Mouse (Mus musculus) heart, adult 9 months (tissue): ENCODE data around the gene Furin.
"Not testable (repeated sequence)": the region's sequence is repeated elsewhere in the genome, so short reads cannot be mapped to it uniquely, and the experiment has no call there.

Experiments
- DNase-seq, 2 experiments: peaks; one replicate each; pipeline ENCODE4 v3.0.0; 2022; ENCODE audit warnings: low spot score in 2 of 2

The Furin gene

DNA sequence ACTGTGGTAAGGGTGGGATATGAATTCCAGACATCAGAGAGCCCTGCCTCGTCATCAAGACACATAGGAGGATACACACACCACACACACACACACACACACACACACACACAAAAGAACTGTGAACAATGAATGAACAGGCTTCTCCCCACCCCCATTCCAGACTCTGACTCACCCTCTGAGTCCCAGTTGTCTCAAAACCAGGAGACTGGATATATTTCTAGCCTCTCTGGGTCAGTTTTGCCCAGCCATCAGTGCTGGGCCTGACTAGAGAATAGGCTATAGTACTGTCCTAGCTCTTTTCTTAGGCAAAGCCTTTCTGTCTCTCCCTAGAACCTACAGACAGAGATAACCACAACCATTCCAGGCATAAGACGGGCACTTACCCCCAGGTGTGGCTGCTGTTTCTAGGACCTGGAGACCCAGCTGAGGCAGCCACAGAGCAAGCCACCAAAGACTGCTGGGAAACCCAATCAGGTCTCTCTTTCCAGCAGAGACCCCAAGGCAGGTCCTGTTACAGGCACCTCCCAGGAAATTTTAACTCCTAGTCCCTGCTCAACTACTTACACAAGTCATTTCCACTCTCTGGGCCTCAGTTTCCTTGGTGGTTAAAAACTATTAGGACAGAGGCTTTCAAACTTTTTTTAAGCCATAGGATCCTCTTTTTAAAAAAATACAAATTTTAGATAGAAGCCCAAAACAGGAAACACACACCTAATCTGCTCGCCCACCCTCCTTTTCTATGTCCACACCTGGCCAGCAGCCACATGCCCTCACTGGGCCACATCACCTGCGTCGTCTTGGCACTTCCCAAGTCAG lies 4.0 kb downstream of the Furin start:
- no peak for DNase-seq

DNA sequence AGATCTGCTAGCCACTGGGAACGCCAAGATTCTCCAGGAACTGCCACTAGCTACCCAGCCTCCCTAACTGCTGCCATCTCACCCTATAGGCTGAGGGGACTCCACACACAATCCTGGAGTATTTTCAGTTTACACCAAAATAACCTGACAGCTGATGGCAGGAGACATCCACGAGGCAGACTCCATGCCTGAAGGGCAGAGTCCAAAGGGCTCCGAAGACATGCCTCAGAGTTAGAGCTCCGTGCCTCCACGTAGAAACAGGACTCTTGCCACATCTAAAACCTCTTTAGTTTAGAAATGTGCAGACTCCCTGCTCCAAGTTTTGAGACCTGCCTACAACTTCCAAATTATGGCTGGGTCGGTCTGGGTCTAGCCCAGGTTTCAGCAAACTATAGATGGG lies 4.7 kb downstream of the Furin start:
- DNase-seq: no peak

DNA sequence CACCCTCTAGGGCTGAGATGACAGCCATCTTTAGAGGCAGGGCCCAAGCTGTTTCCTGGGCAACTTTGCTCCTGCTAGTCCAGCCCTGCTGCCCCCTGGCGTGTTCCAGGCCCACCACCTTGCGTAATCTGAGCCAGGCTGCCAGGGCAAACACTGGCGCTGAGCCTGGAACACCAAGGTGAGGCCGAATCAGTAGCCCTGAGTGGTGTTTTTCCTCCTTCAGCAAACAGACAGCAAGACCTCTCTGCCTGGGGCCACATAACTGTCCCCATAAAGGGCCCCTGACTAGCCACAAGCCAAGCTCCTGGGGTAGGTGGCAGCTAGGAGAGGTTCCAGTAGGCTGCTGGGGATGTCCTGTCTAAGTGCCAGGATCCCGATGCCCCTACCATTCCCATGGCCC lies 5.1 kb downstream of the Furin start:
- DNase-seq: peak; percentile 36 to 64

DNA sequence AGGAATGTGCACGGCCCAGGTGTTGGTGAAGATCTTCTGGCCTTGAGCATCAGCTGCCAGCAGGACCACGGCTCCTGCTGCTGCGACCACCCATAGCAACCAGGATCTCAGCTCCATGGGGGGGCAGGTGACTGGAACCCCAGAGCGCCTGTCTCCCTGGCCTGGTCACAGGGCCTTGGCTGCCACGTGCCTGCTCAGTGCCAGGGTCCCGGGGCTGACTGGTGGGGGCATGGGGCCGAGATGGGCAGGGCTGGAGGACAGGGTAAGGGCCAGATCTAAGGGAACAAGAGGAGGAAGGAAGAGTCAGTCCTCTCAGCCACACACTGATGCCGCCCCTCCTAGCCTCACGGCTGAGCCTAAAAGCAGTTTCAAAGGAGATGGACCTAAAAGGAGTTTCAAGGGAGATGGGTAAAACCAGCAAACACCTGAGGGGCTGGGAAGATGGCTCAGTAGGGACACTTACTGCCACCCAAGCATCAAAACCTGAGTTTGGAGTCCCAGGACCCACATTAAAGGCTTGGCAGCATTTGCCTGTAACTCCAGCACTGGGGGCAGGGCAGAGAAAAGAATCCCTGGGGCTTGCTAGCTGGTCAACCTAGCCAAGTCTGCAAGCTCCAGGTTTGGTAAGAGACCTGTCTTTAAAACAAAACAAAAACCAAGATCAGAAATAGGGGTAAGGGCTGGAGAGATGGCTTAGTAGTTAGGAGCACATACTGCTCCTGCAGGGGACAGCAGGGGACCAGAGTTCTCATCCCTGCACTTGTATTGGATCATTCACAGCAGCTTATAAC lies 6.4 kb downstream of the Furin start:
- no peak for DNase-seq

DNA sequence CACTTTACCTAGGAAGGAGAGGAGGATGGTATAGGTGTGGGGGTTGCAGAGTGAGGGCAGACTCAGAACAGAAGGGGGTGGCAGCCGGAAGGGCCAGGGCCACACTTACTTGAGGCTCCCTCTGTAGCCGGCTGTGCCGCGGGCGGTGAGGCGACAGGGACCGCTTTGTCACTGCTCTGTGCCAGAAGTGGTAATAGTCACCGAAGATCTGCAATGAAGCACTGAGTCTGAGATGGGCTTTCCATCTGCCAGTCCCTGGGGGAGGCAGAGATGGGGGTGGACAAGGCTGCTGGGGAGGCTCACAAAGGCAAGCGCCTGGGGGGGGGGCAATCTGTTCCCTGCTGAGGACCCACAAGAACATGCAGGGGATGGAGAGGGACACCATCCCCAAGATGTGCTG lies 7.2 kb downstream of the Furin start:
- no peak for DNase-seq

DNA sequence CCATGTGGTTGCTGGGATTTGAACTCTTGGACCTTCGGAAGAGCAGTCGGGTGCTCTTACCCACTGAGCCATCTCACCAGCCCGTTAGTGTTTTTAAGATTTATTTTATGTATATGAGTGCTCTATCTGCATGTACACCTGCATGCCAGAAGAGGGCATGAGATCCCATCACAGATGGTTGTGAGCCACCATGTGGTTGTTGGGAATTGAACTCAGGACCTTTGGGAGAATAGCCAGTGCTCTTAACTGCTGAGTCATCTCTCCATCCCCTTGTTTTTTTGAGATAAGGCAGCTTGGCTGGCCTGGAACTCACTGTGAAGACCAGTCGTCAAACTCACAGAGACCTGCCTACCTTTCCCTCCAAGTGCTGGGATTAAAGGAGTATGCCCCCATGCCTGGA lies 8.8 kb downstream of the Furin start:
- DNase-seq: not testable (repeated sequence)

DNA sequence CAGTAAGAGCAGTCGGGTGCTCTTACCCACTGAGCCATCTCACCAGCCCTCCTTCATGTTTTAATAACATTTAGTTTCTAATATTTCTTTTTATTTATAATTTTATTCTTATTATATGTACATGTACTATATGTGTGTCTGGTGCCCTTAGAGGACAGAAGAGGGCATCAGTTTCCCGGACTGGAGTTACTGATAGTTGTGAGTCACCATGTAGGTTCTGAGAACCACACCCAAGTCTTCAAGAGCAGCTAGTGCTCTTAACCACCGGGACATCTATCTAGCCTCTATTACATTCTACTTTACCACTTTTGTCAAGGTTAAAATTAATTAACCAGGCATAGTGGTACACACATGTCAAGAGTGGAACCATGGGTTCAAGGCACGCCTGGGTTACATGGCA lies 10.6 kb downstream of the Furin start:
- DNase-seq: no peak

DNA sequence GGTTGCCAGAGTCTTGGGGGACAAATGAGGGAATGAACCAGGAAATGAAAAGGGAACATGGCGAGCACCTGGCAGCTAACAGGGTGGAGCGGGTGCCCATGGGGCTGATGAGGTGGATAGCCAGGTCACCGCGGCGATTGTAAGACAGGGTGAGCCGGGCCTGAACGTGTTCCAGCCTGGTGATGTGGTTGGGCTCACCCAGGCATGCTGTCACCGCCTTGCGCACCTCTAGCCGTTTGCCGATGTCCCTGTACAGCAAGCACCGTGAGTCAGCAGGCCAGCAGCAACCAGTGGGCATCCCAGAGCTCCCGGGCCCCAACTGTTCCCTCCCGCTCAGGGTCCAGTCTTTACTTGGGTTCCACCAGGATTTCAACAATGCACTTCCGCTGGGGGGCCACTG lies 13.1 kb downstream of the Furin start:
- no peak for DNase-seq

DNA sequence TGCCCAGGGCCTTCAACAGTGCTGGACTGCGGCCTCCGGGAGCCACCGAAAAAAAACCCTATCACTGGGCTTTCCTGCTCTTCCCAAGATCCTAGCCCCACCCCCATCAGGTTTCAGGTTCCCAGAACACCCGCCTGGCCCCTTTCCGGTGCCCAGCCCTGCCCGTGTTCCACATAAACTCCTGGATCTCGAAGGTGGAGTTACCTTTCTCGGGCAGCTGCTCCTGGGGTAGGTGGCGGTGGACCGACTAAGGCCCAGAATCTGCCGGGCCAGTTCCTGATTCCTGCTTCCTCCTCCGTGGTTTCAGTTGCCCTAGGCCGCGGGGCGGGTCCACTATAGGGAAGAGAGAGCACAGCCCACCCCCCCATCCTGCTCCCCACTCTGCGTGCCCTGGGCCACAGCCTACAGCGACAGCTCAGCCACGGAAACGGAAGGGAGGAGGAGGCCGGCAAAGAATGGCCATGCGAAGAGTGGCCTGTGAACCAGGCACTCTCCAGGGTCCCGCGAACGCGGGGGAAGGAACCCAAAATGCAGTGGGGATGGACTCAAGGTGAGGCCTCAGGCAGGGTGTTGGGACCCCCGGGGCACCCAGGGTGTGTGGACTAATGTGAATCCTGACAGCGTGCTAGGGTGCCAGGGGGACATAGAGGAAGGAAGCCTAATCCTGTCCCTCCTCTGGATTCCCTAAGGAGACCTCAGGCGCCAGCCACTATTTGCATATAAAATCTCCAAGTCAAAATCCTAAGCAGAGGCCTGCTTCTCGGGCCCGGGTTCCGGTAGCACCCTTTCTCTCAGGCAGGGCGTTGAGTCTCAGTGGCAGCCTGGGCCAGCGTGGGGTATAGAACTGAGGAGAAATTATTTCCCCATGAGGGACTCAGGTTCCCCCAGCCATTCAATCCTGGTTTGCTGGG lies 17.3 kb downstream of the Furin start, which contains the start of gene Fes:
Fes (minus strand) TSS at position 314 of the 911 bp plus-strand sequence.
- DNase-seq: peak; percentile 78 to 89

DNA sequence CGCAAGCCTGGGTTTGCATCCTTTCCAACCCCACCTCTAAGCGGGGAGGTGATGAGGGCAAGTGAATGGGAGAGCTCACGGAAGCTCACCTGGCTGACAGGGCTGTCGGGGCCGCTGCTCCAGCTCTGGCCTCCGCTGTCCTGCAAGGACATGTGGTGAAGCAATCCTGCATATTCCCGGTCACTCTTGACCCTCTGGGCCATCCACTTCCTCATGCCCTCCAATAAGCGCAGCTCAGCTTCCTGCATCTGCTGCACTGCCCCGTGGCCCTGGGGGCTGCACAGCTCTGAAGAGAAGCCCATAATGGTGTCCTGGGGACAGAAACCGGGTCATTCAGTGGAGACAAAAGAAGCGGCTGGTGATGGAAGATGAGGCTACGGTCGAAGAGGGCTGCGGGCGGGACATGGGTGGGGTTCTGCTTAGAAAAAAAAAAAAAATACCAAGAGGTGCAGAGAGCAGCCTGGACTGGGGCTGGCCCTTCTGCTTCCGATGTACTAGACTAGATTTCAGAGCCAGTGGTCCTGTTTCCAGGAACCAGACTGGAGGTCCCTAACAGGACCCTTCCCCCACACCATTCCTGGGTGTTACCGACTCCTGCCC lies 18.1 kb downstream of the Furin start:
- peak in 1 of 2 experiments; percentile 61 for DNase-seq

DNA sequence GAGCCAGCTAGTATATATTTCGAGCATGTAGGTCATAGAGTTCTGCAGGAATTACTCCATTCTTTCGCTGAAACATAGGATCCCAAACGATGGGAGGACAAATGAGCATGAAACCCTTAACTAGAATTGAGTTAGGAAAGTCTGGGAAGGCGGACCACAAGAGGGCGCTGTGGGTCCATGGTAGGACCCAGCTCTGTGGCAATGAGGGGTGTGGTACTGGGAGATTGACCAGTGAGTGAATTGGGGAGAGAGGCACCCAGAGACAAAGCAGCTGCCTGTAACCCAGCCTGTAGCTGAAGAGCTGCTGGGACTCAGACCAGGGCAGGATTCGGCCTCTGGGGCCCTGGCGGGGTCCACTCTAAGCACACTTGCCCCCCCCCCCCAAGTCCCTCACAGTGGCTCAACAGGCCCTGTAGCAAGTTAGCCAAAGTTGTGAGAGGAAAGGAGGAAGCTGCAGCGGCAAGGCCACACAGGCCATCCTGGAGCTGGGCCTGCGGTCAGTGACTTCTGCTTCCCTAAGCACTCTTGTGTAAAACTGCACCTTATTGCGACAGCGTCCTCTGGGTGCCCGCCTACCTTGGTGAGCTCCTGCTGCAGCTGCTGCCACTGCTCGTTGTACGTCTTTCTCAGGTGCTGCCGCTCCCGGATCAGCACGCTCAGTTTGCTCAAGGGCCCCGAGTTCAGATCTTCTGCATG lies 18.9 kb downstream of the Furin start:
- DNase-seq: peak; percentile 82 to 90

DNA sequence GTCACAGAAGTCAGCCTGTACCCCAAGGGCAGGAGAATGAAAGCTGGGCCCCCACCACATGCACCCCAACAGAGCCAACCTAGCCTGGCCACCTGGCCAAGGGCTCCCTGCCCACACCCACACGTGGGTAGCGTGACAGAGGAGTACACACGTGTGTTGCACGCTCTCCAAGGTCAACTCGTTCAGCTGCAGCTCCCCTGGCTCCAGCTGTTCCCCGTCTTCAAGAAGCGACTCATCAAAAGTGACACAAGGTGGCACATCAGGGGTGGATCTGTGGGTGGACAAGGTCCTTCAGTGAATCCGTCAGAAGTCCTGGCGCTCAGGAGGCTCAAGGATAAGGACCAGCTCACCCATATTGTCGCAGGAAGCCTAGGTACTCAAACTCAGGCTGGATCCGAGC lies 22.3 kb downstream of the Furin start:
- no peak for DNase-seq

DNA sequence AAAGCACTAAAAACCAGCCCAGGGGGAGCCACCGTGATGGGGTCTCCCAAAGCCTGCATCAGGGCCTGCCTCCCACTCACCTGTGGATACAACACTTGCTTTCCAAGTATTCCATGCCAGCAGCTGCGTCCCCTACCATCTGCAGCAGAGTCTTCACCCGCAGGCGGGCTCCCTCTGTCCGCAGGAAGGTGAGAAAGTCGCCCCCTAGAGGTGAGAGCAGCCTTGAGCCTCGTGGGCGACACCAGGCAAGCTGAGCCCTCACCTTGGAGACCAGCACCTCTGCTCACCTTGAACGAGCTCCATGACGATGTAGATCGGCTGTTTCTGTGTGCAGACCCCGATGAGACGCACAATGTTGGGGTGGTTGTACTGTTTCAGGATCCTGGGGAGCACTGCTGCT lies 25.7 kb downstream of the Furin start:
- no peak for DNase-seq

DNA sequence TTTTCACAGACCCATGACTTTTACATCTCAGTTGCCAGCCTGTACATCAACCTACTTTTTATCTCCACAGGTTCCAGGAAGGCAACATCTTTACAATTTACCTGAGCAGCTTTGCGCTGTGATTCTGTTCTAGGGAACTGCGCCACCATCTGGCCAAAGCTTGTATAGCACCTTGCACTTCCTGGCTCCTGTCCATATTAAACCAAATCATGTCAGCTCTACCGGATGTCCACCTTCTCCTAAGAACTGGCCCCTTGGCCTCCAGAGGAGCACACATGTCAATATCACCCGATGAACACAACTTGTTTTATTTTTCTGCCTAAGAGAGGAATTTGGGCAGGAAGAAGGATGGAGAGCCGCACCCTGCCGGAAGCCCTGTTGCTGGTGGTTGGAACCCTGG lies 27.8 kb downstream of the Furin start:
- DNase-seq: peak in 1 of 2 experiments; percentile 60

DNA sequence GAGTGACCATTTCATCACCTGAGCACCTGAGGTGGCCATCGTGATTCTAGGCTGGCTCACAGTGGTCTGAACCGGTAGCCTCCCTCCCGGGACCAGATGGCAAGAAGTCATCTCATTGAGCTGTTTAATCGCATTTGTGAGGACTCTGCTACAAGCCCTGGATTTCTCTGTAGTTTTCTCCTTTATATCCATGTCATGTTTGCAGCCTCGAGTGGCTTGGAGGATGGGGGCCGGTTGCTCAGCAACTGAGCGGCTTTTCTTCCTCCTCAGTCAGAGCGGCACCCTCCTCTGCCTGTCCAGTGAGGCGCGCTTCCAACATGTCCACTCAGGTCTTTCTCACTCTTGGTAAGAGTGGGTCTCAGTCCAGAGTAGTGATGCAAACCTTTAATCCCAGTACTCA lies 29.0 kb downstream of the Furin start:
- no peak for DNase-seq

DNA sequence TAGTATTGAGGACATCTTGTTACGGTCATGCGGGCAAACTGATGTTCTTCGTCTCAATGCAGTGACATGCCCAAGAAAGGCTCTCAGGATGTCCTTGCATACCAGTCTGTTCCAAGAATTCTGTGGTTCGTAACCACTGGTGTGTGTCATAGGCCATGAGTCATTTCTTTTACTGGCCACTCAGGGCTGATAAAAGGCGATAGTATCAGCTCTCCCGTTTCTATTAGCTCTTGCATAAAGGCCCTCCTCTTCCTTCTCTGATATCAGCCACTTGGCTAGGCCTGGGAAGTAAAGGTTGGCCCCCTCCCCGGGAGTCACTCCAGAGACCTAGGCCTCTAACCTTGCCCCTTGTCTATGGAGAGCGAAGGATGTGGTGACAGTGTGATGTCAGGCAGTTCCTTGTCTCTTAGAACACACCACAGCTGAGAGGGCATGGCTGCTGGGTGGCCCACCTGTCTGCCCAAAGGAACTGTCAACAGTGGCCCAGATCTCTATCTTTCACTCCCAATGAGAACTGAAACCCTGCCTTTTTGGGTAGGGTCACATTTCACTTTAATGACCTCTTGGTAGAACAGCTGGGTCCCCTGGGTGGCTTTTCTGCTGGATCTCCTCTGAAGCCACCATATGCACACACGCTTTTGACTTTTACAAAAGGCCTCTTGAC lies 29.7 kb downstream of the Furin start:
- no peak for DNase-seq

DNA sequence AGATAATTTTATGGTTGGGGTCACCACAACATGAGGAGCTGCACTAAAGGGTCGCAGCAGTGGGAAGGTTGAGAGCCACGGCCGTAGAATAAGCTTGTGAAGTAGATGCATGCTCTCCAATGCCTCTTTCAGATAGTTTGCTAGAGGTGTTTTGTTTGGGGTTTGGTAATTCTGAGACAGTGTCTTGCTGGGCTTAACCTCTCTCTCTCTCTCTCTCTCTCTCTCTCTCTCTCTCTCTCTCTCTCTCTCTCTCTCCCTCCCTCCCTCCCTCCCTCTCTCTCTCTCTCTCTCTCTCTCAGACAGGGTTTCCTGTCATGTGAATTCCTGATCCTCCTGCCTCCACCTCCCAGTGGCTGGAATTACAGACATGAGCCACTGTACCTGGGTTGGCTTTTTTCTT lies 30.5 kb downstream of the Furin start:
- DNase-seq: no peak

DNA sequence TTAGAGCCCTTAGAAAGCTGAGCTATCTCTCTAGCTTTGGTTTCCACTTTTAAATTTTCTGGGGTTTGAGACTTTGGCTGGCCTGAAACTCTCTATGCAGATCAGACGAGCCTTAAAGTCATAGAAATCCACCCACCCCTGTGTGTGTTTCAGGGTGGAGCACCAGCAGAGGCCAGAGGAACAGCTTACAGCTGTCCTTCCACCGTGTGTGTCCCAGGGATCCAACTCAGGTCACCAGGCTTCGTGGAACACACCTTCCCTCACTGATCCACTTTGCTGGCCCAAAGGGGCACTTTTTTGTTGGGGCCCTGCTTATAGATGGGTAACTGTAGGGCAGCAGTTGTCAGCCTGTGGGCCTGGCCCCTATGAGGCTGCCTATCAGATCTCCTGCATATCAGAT lies 31.0 kb downstream of the Furin start:
- no peak for DNase-seq

DNA sequence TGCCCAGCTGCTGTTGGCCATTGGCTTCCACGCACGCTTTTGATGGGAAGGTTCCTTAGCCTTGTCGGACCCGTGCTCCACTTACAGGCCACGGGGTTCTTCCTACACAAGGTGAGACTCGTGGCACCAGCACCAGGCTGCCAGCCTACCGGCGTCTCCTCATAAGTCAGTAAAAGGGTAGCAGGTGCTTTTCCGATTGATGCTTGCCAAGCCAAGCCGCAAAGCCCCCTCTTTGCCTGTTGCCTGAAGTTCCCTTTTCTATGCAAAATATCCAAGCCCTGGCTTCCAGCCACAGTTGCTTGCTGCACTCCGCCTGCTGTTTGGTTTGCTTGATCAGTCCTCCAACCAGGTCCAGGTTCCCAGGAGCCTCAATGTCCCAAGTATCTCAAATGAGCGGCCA lies 31.4 kb downstream of the Furin start:
- no peak for DNase-seq

DNA sequence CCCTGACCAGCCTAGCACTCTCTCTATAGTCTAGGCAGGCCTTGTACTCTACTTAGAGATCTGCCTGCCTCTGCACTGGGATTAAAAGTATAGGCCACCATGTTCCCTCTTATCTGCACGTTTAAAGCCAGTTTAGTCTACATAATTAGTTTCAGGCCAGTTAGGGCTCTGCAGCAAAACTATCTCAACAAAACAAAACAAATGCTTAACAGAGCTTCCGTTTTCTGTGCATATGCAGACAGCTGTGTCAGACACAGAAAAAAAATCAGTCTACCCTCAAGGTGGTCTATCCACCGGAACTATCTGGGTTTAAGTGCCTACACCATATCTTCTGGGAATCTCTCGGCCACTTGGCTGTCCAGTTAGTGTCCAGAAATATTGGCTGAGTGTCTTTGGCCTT lies 31.9 kb downstream of the Furin start:
- no peak for DNase-seq
